Mouse (Mus musculus): Measurements from ENCODE around the gene Hmcn1. TPM values are rescaled to one million over a fixed set of nuclear protein-coding genes. Genes with fewer than 3 reads are reported as not detected.

Hmcn1 gene
- polyA plus RNA-seq, 1 experiment from 2014 or later: 6.3 TPM

GRCm38 (mm10) chr1:150513041-150513440 is 480.2 kb downstream of the Hmcn1 start:
- ATAC-seq (replicated peaks; ENCODE audit: low FRiP score, low TSS enrichment, low read depth) (no peak), DNase-seq (ENCODE audit: low spot score) (no peak)
- H3K36me3 ChIP-seq (ENCODE audit: control insufficient read depth, insufficient read depth, low read length): no peaks in the 10 kb centered on the region
- no peak overlapping the region for H3K9ac ChIP-seq (ENCODE audit: low read length)
- no peak overlapping the region for H3K4me2 ChIP-seq (ENCODE audit: low read length)
- H3K4me3 ChIP-seq (ENCODE audit: low read depth, low read length): no peak overlapping the region
- no peaks in the 10 kb centered on the region for H3K27me3 ChIP-seq (replicated peaks; ENCODE audit: control insufficient read depth, insufficient read depth, low read length)
- H3K9me3 ChIP-seq (ENCODE audit: control insufficient read depth, low read length): no peaks in the 10 kb centered on the region
- no peak overlapping the region for H3K27ac ChIP-seq (ENCODE audit: low read depth)
- WGBS: 86% methylated on average over 2 of the region's 2 CpGs
- H3K4me1 ChIP-seq (replicated peaks; ENCODE audit: control insufficient read depth, insufficient read depth, low read length): no peaks in the 10 kb centered on the region

Other genes with a start within 250 kb of the Hmcn1 start
- 0.16 TPM in 1 of 2 replicates, not detected in the other for gene Gm47985, start 189.1 kb upstream of the Hmcn1 start, polyA plus RNA-seq (2014; fragmentation: Nextera tagmentation; extraction: Ambion mirVana)
- 0.32 TPM in 1 of 2 replicates, not detected in the other for gene Gm8947, start 198.9 kb upstream of the Hmcn1 start, polyA plus RNA-seq (2014; fragmentation: Nextera tagmentation; extraction: Ambion mirVana)
- gene Gm47995, start 205.0 kb upstream of the Hmcn1 start, polyA plus RNA-seq (2014; fragmentation: Nextera tagmentation; extraction: Ambion mirVana): 0.23 TPM in 1 of 2 replicates, not detected in the other
- gene 3110040M04Rik, start 210.7 kb upstream of the Hmcn1 start, polyA plus RNA-seq (2014; fragmentation: Nextera tagmentation; extraction: Ambion mirVana): 0.30 TPM in 1 of 2 replicates, not detected in the other
- gene Gm47996, start 216.7 kb upstream of the Hmcn1 start, polyA plus RNA-seq (2014; fragmentation: Nextera tagmentation; extraction: Ambion mirVana): not detected in 2 replicates

Data from intestine, embryonic 14.5 days (tissue).